Mouse (Mus musculus) stomach, embryonic 14.5 days (tissue): Measurements from ENCODE around the gene Twnk. TPM values are rescaled to one million over a fixed set of nuclear protein-coding genes. Genes with fewer than 3 reads are reported as not detected.
A peak's percentile ranks its signal among the peaks of the same experiment; 100 is the strongest.

Experiments used
- ATAC-seq: fragments of 200-750 bp; cut with Nextera tagmentation; 2 replicates; pipeline ENCODE4 v1.8.0; 2017; ENCODE audit warnings: low read depth, moderate TSS enrichment; ENCODE audit not compliant: insufficient number of reproducible peaks, insufficient read depth, low FRiP score
- H3K27ac ChIP-seq: fragments of 300-500 bp; sonication (generic); 2 replicates; pipeline ENCODE4 v1.5.1; 2014; ENCODE audit warnings: mild to moderate bottlenecking, low read length, moderate library complexity, mixed read lengths
- H3K27me3 ChIP-seq: fragments of 300-500 bp; sonication (generic); 2 replicates; pipeline ENCODE4 v1.6.1; 2014; ENCODE audit warnings: low read length, control low read depth, mixed read lengths; ENCODE audit not compliant: control insufficient read depth, insufficient read depth
- H3K36me3 ChIP-seq: fragments of 300-500 bp; sonication (generic); 2 replicates; pipeline ENCODE4 v1.6.1; 2014; ENCODE audit warnings: mild to moderate bottlenecking, control low read depth, low read length, moderate library complexity, mixed read lengths; ENCODE audit not compliant: control insufficient read depth, insufficient read depth
- H3K4me1 ChIP-seq: fragments of 300-500 bp; sonication (generic); 2 replicates; pipeline ENCODE4 v1.6.1; 2014; ENCODE audit warnings: low read length, control low read depth, mixed read lengths; ENCODE audit not compliant: control insufficient read depth, insufficient read depth
- H3K4me2 ChIP-seq: fragments of 300-500 bp; sonication (generic); replicated peaks from 2 replicates; pipeline ENCODE4 v1.6.1; 2014; ENCODE audit warnings: low read depth, low read length, control low read depth
- H3K4me3 ChIP-seq: fragments of 300-500 bp; sonication (generic); 2 replicates; pipeline ENCODE4 v1.5.1; 2014; ENCODE audit warnings: low read depth, low read length, control low read depth
- H3K9ac ChIP-seq: fragments of 300-500 bp; sonication (generic); replicated peaks from 2 replicates; pipeline ENCODE4 v1.6.1; 2014; ENCODE audit warnings: low read depth, mild to moderate bottlenecking, control low read depth, low read length, moderate library complexity, mixed read lengths
- H3K9me3 ChIP-seq: fragments of 300-500 bp; sonication (generic); 2 replicates; pipeline ENCODE4 v1.6.1; 2016; ENCODE audit warnings: low read depth, low read length, control low read depth; ENCODE audit not compliant: control insufficient read depth
- WGBS: fragments of 180-500 bp; shearing (Covaris S2); extraction: QIAGEN DNeasy Blood & Tissue Kit; methylation state at CpG from one replicate; pipeline ENCODE4 v1.1.7; 2014; 5-methylcytosine and 5-hydroxymethylcytosine counted together
- polyA plus RNA-seq: library from polyadenylated mRNA; unstranded; fragments of >200 nt; fragmentation: Nextera tagmentation; extraction: Ambion mirVana; gene quantifications from 2 replicates; pipeline ENCODE4 v1.2.1, GENCODE M21; 2014

The Twnk gene
- polyA plus RNA-seq, 1 experiment from 2014 or later: 15.3 TPM

DNA sequence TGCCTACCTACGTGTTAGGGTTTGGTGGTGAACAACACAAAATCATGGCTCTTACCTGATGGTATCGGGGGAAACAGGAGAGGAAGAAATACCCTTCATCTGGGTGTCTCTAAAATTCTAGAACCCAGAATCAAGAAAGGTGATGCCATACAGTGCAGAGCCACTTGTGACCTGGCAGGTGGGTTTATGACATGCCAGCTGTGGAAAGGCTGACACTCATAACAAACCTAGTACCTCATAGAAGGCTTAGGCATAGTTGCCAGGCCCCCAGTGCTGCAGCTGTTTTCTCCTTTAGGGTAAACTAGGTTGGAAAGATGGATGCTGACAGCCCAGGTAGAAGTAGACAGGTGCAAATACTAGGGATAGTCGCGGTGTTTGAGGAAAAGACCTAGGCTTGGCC is 21.0 kb upstream of the Twnk start:
- H3K27me3 ChIP-seq: no peaks in the 10 kb centered on the region
- no peak overlapping the region for H3K9ac ChIP-seq
- 93% methylated on average over 4 of the region's 4 CpGs for WGBS
- no peak overlapping the region for H3K27ac ChIP-seq
- no peak overlapping the region for H3K4me3 ChIP-seq
- peaks cover 4% of the 10 kb centered on the region; the same call in 1 of the 2 replicates for H3K4me1 ChIP-seq
- no peak for ATAC-seq
- peaks cover 22% of the 10 kb centered on the region for H3K36me3 ChIP-seq
- no peak overlapping the region for H3K4me2 ChIP-seq
- no peaks in the 10 kb centered on the region for H3K9me3 ChIP-seq

DNA sequence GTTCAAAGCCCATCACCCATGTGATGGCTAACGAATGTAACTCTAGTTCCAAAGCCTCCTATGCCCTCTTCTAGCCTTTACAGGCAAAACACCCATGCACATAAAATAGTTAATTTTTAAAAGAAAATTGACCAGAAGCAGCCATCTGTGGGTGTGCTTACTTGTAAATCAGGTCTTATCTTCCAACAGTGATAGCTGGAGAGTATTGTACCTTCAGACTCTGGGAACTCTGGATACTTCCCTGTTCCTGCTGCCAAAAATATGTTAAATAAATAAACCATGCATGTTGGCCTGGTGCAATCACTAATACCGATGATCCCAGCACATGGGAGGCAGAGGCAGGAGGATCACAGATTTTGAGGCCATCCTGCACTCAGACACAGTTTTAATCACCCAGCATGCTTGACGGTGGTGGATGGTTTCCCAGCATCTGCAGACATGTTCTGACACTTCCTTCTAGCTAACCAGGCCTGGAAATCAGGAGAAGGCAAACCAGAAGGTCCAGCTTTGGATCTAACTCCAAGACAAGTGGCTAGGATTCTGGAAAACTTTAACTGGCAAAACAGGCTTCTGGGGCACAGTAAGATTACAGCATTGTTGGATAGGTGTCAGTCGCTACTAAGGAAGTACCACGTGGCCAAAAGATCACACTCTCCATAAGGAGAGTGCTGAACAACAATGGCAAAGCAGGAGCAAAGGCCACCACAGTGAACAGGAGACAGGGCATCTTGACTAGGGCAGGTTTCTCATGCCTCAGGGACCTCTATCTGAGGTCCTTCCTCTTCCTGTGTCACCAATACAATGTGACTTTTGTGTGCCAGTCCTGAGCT is 20.1 kb upstream of the Twnk start:
- Histone ChIP-seq H3K9me3 (no peaks in the 10 kb centered on the region), H3K4me2 (no peak overlapping the region), H3K4me3 (no peak overlapping the region), H3K4me1 (peaks cover 12% of the 10 kb centered on the region; the same call in 1 of the 2 replicates), H3K27ac (no peak overlapping the region), H3K9ac (no peak overlapping the region), H3K27me3 (no peaks in the 10 kb centered on the region), H3K36me3 (peaks cover 17% of the 10 kb centered on the region)
- WGBS: 49% methylated on average over 5 of the region's 5 CpGs
- no peak for ATAC-seq

DNA sequence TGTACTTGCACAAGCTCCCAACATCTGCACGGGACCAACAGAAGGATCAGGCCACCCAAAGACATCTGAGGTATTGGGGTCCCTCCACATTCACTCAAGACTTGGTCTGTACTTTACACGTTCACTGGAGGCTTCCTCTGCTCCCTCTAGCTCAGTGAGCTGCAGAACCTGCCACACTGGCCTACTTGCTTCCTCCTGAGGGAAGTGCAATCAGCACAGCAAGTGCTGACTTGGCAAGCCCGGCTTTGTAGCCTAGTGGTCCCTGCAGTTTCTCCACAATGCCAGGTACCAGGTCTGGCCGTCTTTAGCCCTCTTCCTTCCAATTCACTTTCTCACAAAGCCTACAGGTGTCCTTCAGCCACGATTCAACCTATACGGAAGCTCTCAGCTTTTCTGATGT is 18.5 kb upstream of the Twnk start:
- H3K36me3 ChIP-seq: peaks cover under 1% of the 10 kb centered on the region; the same call in 1 of the 2 replicates
- 64% methylated on average over 6 of the region's 6 CpGs for WGBS
- peaks cover 17% of the 10 kb centered on the region; the same call in 1 of the 2 replicates for H3K4me1 ChIP-seq
- H3K4me3 ChIP-seq: no peak overlapping the region
- H3K27me3 ChIP-seq: no peaks in the 10 kb centered on the region
- H3K9me3 ChIP-seq: no peaks in the 10 kb centered on the region
- no peak overlapping the region for H3K4me2 ChIP-seq
- ATAC-seq: no peak
- no peak overlapping the region for H3K27ac ChIP-seq
- H3K9ac ChIP-seq: no peak overlapping the region

DNA sequence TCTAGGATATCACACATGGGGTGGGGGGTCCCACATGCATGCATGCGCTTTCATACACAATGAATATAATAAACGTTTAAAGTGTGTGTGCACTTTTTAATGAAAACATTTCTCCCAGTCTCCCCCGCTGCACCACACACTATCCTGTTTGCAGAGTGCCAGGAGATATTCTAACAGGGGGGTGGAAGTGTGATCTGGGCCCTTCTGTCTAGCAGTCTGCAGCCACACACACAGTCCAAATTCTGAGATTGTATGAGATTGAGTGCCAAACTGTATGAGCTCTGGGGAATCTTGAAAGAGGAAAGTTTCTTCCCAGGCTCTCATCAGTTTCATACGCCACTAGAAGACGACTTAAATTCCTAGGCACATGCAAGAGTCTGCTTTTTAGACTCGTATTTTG is 17.6 kb upstream of the Twnk start:
- Histone ChIP-seq H3K9ac (no peak overlapping the region), H3K4me1 (peaks cover 20% of the 10 kb centered on the region; the same call in 1 of the 2 replicates), H3K4me3 (no peak overlapping the region), H3K9me3 (no peaks in the 10 kb centered on the region), H3K36me3 (no peaks in the 10 kb centered on the region), H3K27ac (no peak overlapping the region), H3K4me2 (no peak overlapping the region), H3K27me3 (no peaks in the 10 kb centered on the region)
- 56% methylated on average over 6 of the region's 6 CpGs for WGBS
- no peak for ATAC-seq

DNA sequence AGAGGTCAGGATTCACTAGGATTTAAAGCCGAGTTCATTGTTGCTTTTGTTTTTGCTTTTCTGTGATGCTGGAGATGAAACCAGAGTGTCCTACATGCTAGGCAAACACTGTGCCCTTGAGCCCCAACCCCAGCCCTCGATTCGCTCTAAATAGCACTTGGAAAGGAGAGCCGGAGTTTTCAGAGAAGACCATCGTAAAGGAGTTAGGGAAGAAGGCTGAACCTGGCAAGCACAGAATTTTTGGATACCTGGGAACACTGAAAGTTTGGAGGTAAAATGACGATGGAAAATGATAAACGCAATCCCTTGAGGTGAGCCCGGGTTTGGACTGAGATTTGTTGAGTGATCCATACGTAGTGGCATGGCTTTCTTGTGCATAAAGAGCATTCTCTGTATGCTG is 17.1 kb upstream of the Twnk start:
- Histone ChIP-seq H3K4me2 (peak overlapping the region; percentile 99), H3K4me3 (peak overlapping the region; percentile 56), H3K27me3 (no peaks in the 10 kb centered on the region), H3K4me1 (peaks cover 20% of the 10 kb centered on the region; the same call in 1 of the 2 replicates), H3K9me3 (no peaks in the 10 kb centered on the region), H3K27ac (no peak overlapping the region), H3K9ac (no peak overlapping the region), H3K36me3 (no peaks in the 10 kb centered on the region)
- 25% methylated on average over 9 of the region's 9 CpGs for WGBS
- no peak for ATAC-seq

DNA sequence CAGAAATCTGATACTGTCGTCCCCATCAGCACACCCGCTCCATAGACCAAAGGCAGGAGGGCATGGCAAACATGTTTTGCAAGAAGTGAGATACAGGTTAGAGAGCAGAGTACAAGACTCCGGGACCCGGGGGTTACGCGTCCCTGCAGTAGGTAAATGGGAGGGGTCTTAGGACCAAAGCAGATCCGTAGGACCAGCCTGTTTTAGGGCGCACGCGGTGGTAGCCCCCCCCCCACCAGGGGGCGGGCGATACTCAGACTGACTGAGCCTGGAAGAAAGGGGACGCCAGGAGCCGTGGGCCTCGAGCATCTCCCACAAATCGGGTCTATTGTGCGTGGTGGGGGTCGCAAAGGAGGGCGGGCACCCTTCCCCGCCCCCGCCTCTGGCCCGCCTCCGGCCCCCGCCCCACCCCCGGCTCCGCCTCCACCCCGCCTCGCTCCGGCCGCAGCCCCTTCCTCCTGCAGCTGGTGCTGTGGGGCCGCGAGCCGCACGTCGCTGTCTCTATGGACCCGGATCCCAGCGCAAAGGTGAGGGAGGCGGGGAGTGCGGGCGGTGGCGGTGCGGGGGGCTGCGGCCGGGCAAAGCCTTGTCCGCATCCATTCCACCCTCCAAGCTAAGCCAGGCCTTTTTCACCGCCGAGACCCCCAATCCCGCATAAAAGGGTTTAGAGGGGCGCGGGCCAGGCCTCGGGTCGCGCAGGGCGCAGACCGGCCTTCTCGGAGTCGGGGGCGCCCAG is 16.5 kb upstream of the Twnk start, which contains the start of gene Sema4g:
TSS of gene Sema4g (plus strand) at position 271 of the 736 bp plus-strand sequence.
- peak within 1 kb of the TSS; percentile 56 for H3K4me3 ChIP-seq
- peak; percentile 70 for ATAC-seq
- no peaks in the 10 kb centered on the region for H3K27me3 ChIP-seq
- peak within 1 kb of the TSS; percentile 48; the same call in 1 of the 2 replicates for H3K9ac ChIP-seq
- 1% methylated on average over 57 of the region's 58 CpGs for WGBS
- H3K36me3 ChIP-seq: no peaks in the 10 kb centered on the region
- no peak within 1 kb of the TSS for H3K27ac ChIP-seq
- peaks cover 20% of the 10 kb centered on the region; the same call in 1 of the 2 replicates for H3K4me1 ChIP-seq
- H3K9me3 ChIP-seq: no peaks in the 10 kb centered on the region
- peak within 1 kb of the TSS; percentile 99 for H3K4me2 ChIP-seq

DNA sequence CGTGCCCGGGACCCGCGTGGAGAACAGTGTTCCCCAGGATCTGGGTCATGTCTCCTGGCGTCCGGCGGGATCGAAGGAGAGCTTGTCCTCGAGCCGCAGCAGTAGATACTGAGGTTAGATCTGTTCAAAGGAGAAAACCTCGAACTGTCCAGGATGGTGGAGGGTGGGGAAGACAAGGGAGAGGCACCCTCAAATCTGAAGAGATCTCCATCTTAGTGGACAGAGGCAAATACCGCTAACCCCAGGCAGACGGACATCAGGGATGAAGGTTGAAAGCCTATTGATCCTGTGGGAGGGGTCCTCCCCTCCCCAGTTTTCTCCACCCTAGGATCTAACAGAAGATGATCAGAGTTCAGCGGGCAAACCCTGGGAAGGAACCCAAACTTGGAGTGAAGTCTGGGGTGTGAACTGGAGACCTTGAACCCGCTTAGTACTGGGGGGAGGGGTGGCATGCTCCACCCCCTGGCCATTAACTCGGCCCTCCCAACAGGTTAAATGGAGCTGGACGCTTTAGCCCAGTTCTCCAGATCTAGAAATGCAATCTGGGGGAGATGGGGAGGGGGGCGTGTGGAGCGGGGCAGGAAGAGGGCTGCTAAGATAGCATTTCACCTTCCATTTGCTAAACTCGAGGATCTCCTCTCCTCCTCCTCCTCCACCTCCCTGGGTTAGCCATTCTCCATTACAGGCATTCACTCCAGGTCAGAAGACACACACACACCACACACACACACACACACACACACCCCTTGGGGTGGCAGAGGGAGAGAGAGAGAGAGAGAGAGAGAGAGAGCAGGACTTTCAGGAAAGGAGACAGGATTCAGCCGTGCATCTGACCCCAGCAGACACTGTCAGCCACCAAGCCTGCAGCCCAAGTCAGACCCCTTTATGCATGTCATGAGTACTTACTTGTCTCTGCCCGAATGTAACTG is 15.6 kb upstream of the Twnk start:
- H3K27me3 ChIP-seq: no peaks in the 10 kb centered on the region
- 4% methylated on average over 22 of the region's 22 CpGs for WGBS
- no peaks in the 10 kb centered on the region for H3K36me3 ChIP-seq
- 0 out of 2 replicates have a peak, but pooled peaks have one; percentile 1 for ATAC-seq
- H3K9me3 ChIP-seq: no peaks in the 10 kb centered on the region
- H3K4me1 ChIP-seq: peaks cover 20% of the 10 kb centered on the region; the same call in 1 of the 2 replicates
- H3K9ac ChIP-seq: peak overlapping the region; percentile 48; the same call in 1 of the 2 replicates
- H3K4me2 ChIP-seq: peak overlapping the region; percentile 99
- H3K27ac ChIP-seq: no peak overlapping the region
- peak overlapping the region; percentile 56 for H3K4me3 ChIP-seq
